Mouse (Mus musculus) spleen, adult 2 months (tissue): ENCODE results near the gene Nkx6-1. TPM values are rescaled to one million over a fixed set of nuclear protein-coding genes. Genes with fewer than 3 reads are reported as not detected.

Experiments used
- DNase-seq, 2 experiments: peaks; one replicate each; pipeline versions ENCODE4 v3.0.0 to v3.0.0-alpha.2; 2012 to 2021; ENCODE audit warnings: low spot score in 2 of 2, low read depth in 1 of 2
- H3K27ac ChIP-seq: fragments of 200-500 bp; 2 replicates; pipeline ENCODE4 v1.5.1; 2012; ENCODE audit warnings: low read length, inconsistent platforms; ENCODE audit not compliant: insufficient read depth
- H3K27me3 ChIP-seq: fragments of 200-500 bp; 2 replicates; pipeline ENCODE4 v1.6.1; 2012; ENCODE audit warnings: mild to moderate bottlenecking, moderate library complexity, low read length, inconsistent platforms; ENCODE audit not compliant: control insufficient read depth, insufficient read depth
- H3K36me3 ChIP-seq: fragments of 200-500 bp; 2 replicates; pipeline ENCODE4 v1.6.1; 2012; ENCODE audit warnings: mild to moderate bottlenecking, low read length, inconsistent platforms; ENCODE audit not compliant: control insufficient read depth, insufficient read depth
- H3K4me1 ChIP-seq: fragments of 200-500 bp; 2 replicates; pipeline ENCODE4 v1.6.1; 2011; ENCODE audit warnings: inconsistent platforms; ENCODE audit not compliant: control insufficient read depth, insufficient read depth, insufficient read length
- H3K4me3 ChIP-seq: fragments of 200-500 bp; 2 replicates; pipeline ENCODE4 v1.5.1; 2011; ENCODE audit warnings: mild to moderate bottlenecking, inconsistent platforms; ENCODE audit not compliant: insufficient read depth, insufficient read length; ENCODE audit errors: extremely low read depth
- CTCF ChIP-seq: fragments of 200-500 bp; IDR thresholded peaks from 2 replicates; pipeline ENCODE4 v1.5.1; 2011; ENCODE audit warnings: mild to moderate bottlenecking, inconsistent platforms; ENCODE audit not compliant: insufficient read depth, insufficient read length, insufficient replicate concordance; ENCODE audit errors: extremely low read depth
- POLR2A ChIP-seq: fragments of 200-500 bp; IDR thresholded peaks from 2 replicates; pipeline ENCODE4 v1.6.1; 2011; ENCODE audit warnings: low read depth, low read length, inconsistent platforms
- WGBS: fragments of 180-500 bp; shearing (Covaris S2); methylation state at CpG from one replicate; pipeline ENCODE4 v1.1.7; 2018; 5-methylcytosine and 5-hydroxymethylcytosine counted together
- polyA plus RNA-seq: library from polyadenylated mRNA; depleted of rRNA; stranded (reverse); fragments of >200 nt; gene quantifications from 2 replicates; pipeline ENCODE4 v1.2.3, GENCODE M21; 2012; rRNA removed

Gene Nkx6-1
- polyA plus RNA-seq, 1 experiment = not detected

DNA sequence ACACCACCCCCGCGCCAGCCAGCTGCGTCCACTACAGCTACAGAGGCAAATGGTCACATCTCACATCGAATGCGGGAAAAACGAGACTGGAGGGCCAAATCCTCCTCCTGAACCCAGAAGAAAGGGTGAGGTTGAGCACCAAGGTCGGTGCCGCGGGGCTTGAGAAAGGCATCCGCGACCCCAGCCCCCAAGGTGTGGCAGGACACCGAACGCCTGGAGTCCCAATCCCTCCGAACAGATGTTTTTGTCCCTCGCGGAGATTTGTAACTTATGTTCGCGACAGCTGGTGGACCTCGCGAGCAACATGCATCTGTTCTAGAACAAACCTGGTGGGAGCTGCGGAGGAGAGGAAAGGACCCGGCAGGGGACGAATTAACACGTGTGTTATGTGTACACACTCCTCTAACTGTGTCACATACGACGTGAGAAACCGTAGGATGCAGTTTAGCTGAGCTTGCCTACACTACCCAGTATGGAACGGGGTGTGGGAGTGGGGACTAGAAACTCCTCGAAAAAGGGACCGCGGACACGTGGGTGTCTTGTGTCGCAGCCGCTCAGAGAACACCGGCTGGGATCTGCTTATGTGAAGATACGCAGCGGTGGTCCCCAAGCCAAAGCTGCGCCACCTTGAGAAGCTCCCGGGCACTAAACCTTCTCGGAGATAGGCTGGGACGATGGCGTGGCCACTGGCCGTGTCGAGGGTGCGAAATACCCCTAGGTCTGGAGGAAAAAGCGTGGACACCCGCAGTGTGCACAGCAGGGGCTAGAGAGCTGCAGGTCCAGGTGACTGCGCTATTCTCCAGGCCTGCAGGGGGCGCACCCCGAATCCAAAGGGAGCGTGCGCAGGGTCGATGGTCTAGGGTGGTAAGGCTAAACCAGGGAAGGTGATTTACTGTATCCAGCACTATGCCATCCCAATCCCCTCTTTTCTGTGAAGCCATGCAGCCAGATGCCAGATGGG, 16.8 kb downstream of the Nkx6-1 start:
- peaks cover 2% of the 10 kb centered on the region; the same call in 1 of the 2 replicates for H3K27me3 ChIP-seq
- no peak overlapping the region for H3K4me3 ChIP-seq
- no peak for DNase-seq
- WGBS = 11% methylated on average over 53 of the region's 53 CpGs
- H3K36me3 ChIP-seq = no peaks in the 10 kb centered on the region
- TF ChIP-seq CTCF = no peak
- no peak for TF ChIP-seq POLR2A
- no peaks in the 10 kb centered on the region for H3K4me1 ChIP-seq
- H3K27ac ChIP-seq = no peak overlapping the region

DNA sequence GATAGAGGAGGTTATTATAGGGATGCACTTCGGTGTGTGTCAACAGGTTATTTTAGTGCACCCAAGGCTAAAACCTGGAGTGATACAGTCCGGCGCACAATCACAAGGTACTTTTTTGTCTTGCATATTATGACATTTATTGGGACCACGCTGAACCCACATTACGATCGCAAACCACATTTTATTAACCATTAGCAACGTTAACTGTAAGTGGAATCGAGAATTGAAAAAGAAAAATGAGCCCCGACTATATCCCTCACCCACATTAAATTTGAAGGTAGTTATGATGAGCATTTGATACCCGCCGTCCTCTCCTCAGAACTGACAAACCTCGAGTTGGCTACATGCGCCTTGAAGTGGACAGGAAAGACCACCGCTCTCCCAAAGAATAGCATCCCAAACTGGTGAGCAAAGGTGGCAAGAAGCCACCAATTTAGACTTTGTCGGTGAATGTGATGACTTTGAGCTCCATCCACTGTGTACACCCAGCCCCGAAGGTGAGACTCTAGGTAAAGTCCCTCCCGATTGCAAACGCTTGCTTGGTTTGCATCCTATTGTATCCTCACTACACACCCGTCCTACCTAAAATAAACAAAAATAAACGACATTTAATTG, 17.7 kb downstream of the Nkx6-1 start:
- no peak overlapping the region for H3K27ac ChIP-seq
- no peaks in the 10 kb centered on the region for H3K36me3 ChIP-seq
- TF ChIP-seq CTCF = no peak
- no peak for TF ChIP-seq POLR2A
- 37% methylated on average over 20 of the region's 20 CpGs for WGBS
- H3K4me3 ChIP-seq = no peak overlapping the region
- DNase-seq = no peak
- H3K27me3 ChIP-seq = peaks cover 2% of the 10 kb centered on the region; the same call in 1 of the 2 replicates
- H3K4me1 ChIP-seq = no peaks in the 10 kb centered on the region

DNA sequence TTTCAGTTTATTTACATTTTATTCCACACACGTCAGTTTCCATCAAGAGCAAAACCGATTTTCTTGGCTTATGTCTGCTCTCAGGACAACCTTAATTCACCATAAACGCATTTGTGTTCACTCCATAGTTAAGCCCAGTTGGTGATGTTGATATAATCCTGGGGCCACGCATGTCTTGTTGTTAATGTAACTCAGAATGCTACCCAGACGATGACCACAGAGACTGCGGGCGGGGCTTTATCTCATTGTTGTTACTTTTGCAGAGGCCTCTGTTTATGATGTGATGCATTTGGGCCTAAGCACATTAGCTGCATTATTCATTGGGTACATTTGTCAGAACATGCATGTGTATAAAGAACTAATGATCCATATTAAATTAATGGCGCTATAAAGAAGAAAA, 19.7 kb downstream of the Nkx6-1 start:
- TF ChIP-seq POLR2A = no peak
- TF ChIP-seq CTCF = no peak
- Histone ChIP-seq H3K36me3 (no peaks in the 10 kb centered on the region), H3K4me1 (no peaks in the 10 kb centered on the region), H3K27me3 (peaks cover 2% of the 10 kb centered on the region; the same call in 1 of the 2 replicates), H3K27ac (no peak overlapping the region), H3K4me3 (no peak overlapping the region)
- WGBS = 81% methylated on average over 8 of the region's 8 CpGs
- no peak for DNase-seq

DNA sequence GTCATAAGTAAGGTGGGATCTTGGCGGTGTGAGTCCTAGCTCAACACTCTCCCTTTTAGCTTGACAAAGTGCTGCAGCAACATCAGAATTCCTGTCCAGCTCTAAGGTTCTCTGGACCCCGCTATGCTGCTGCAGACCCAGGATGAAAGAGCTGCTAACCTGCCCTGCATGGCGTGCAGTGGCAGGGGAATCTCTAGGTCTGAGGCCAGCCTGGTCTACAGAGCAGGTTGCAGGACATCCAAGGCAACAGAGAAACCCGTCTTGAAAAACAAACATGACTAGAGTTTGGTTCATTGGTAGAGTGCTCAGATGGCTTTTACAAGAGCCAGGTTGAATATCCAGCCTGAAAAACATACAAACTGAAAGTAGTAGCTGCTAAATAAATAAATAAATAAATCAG, 26.7 kb downstream of the Nkx6-1 start:
- TF ChIP-seq CTCF = no peak
- no peak for TF ChIP-seq POLR2A
- Histone ChIP-seq H3K27me3 (no peaks in the 10 kb centered on the region), H3K36me3 (no peaks in the 10 kb centered on the region), H3K4me1 (no peaks in the 10 kb centered on the region), H3K4me3 (no peak overlapping the region), H3K27ac (no peak overlapping the region)
- 85% methylated on average over 4 of the region's 4 CpGs for WGBS
- DNase-seq = no peak

Other genes with a start within 250 kb of the Nkx6-1 start
- 1.7 and 1.9 TPM in 2 replicates for gene Cds1, start 100.1 kb upstream of the Nkx6-1 start, polyA plus RNA-seq